Mouse (Mus musculus): ENCODE data around the gene Naip1. TPM values are rescaled to one million over a fixed set of nuclear protein-coding genes. Genes with fewer than 3 reads are reported as not detected.
"Not testable (repeated sequence)": the region's sequence is repeated elsewhere in the genome, so short reads cannot be mapped to it uniquely, and the experiment has no call there.

Naip1 gene
- total RNA-seq, 2 experiments from 2014 or later, result not detected

- ATAC-seq (replicated peaks; ENCODE audit: poor library complexity), result not testable (repeated sequence)
Measured at GRCm38 (mm10) chr13:100402930-100403637, 49.6 kb downstream of the Naip1 start.

- 0 out of 2 replicates have a peak, but pooled peaks have one; percentile 61 for ATAC-seq (replicated peaks; ENCODE audit: poor library complexity)
Measured at GRCm38 (mm10) chr13:100391021-100391420, 61.6 kb downstream of the Naip1 start.

- ATAC-seq (replicated peaks; ENCODE audit: poor library complexity), result no peak
Measured at GRCm38 (mm10) chr13:100370536-100370935, 82.1 kb downstream of the Naip1 start.

Other genes with a start within 250 kb of the Naip1 start
- gene Naip5, start 206.5 kb downstream of the Naip1 start, total RNA-seq (2015), result 11.3 and 13.4 TPM in 2 replicates
- gene Naip5, start 206.5 kb downstream of the Naip1 start, total RNA-seq (2017), result 13.1 and 14.0 TPM in 2 replicates
- 13.8 TPM in 2 replicates for gene Naip6, start 135.2 kb downstream of the Naip1 start, total RNA-seq (2015)
- gene Naip6, start 135.2 kb downstream of the Naip1 start, total RNA-seq (2017), result 6.3 and 6.5 TPM in 2 replicates
- gene Gtf2h2, start 39.7 kb upstream of the Naip1 start, total RNA-seq (2015), result 62.5 and 69.7 TPM in 2 replicates
- gene Gtf2h2, start 39.7 kb upstream of the Naip1 start, total RNA-seq (2017), result 57.3 and 66.1 TPM in 2 replicates
- gene Ocln, start 99.8 kb upstream of the Naip1 start, total RNA-seq (2015), result 0.30 TPM in 1 of 2 replicates, not detected in the other
- not detected in 2 replicates for gene Ocln, start 99.8 kb upstream of the Naip1 start, total RNA-seq (2017)
- 0.27 and 0.54 TPM in 2 replicates for gene Marveld2, start 164.1 kb upstream of the Naip1 start, total RNA-seq (2015)
- 0.44 and 0.62 TPM in 2 replicates for gene Marveld2, start 164.1 kb upstream of the Naip1 start, total RNA-seq (2017)
- 391 and 416 TPM in 2 replicates for gene Ak6, start 198.1 kb upstream of the Naip1 start, total RNA-seq (2015)
- 317 and 335 TPM in 2 replicates for gene Ak6, start 198.1 kb upstream of the Naip1 start, total RNA-seq (2017)
- gene Rad17, start 198.2 kb upstream of the Naip1 start, total RNA-seq (2015), result 30.2 and 33.0 TPM in 2 replicates
- 34.9 and 38.4 TPM in 2 replicates for gene Rad17, start 198.2 kb upstream of the Naip1 start, total RNA-seq (2017)
- 62.2 and 84.3 TPM in 2 replicates for gene Taf9, start 198.7 kb upstream of the Naip1 start, total RNA-seq (2015)
- 37.0 and 56.6 TPM in 2 replicates for gene Taf9, start 198.7 kb upstream of the Naip1 start, total RNA-seq (2017)
- 24.0 and 28.2 TPM in 2 replicates for gene Ccdc125, start 216.8 kb upstream of the Naip1 start, total RNA-seq (2015)
- gene Ccdc125, start 216.8 kb upstream of the Naip1 start, total RNA-seq (2017), result 48.0 and 48.1 TPM in 2 replicates